Mouse (Mus musculus): ENCODE results near the gene Gp1bb. TPM values are rescaled to one million over a fixed set of nuclear protein-coding genes. Genes with fewer than 3 reads are reported as not detected.

Gp1bb gene
- polyA plus RNA-seq, 1 experiment from 2014 or later, result 13.6 TPM

- Histone ChIP-seq H3K4me1 (replicated peaks) (no peaks in the 10 kb centered on the region), H3K36me3 (no peaks in the 10 kb centered on the region), H3K27me3 (no peaks in the 10 kb centered on the region), H3K9me3 (no peaks in the 10 kb centered on the region), H3K4me3 (no peak overlapping the region), H3K4me2 (no peak overlapping the region), H3K9ac (no peak overlapping the region), H3K27ac (replicated peaks) (no peak overlapping the region)
- 49% methylated on average over 2 of the region's 2 CpGs for WGBS
- ATAC-seq (ENCODE audit: low read depth), result no peak
Observed at GRCm38 (mm10) chr16:18638396-18638795, 16.2 kb upstream of the Gp1bb start.

GRCm38 (mm10) chr16:18636804-18637203, 14.6 kb upstream of the Gp1bb start:
- Histone ChIP-seq H3K9ac (no peak overlapping the region), H3K36me3 (no peaks in the 10 kb centered on the region), H3K27me3 (no peaks in the 10 kb centered on the region), H3K4me3 (no peak overlapping the region), H3K27ac (replicated peaks) (no peak overlapping the region), H3K4me2 (no peak overlapping the region), H3K9me3 (no peaks in the 10 kb centered on the region), H3K4me1 (replicated peaks) (no peaks in the 10 kb centered on the region)
- ATAC-seq (ENCODE audit: low read depth), result no peak
- 53% methylated on average over 3 of the region's 3 CpGs for WGBS

- no peak overlapping the region for H3K27ac ChIP-seq (replicated peaks)
- H3K27me3 ChIP-seq, result no peaks in the 10 kb centered on the region; the same call in 1 of the 2 replicates
- no peak for ATAC-seq (ENCODE audit: low read depth)
- no peak overlapping the region for H3K9ac ChIP-seq
- H3K4me1 ChIP-seq (replicated peaks), result no peaks in the 10 kb centered on the region
- 80% methylated on average over 5 of the region's 5 CpGs for WGBS
- H3K36me3 ChIP-seq, result no peaks in the 10 kb centered on the region
- no peak overlapping the region for H3K4me3 ChIP-seq
- H3K9me3 ChIP-seq, result no peaks in the 10 kb centered on the region
- no peak overlapping the region for H3K4me2 ChIP-seq
Observed at GRCm38 (mm10) chr16:18636401-18636800, 14.2 kb upstream of the Gp1bb start.

GRCm38 (mm10) chr16:18633333-18633732, 11.1 kb upstream of the Gp1bb start:
- Histone ChIP-seq H3K4me1 (replicated peaks) (peaks cover 14% of the 10 kb centered on the region), H3K27me3 (no peaks in the 10 kb centered on the region; the same call in 1 of the 2 replicates), H3K9ac (no peak overlapping the region), H3K9me3 (no peaks in the 10 kb centered on the region), H3K36me3 (no peaks in the 10 kb centered on the region), H3K4me2 (no peak overlapping the region), H3K4me3 (no peak overlapping the region), H3K27ac (replicated peaks) (no peak overlapping the region)
- ATAC-seq (ENCODE audit: low read depth), result no peak
- 20% methylated on average over 1 of the region's 1 CpGs for WGBS

- Histone ChIP-seq H3K36me3 (no peaks in the 10 kb centered on the region), H3K9me3 (no peaks in the 10 kb centered on the region), H3K27ac (replicated peaks) (no peak overlapping the region), H3K4me3 (no peak overlapping the region), H3K4me1 (replicated peaks) (peaks cover 19% of the 10 kb centered on the region), H3K9ac (no peak overlapping the region), H3K4me2 (no peak overlapping the region), H3K27me3 (no peaks in the 10 kb centered on the region; the same call in 1 of the 2 replicates)
- no peak for ATAC-seq (ENCODE audit: low read depth)
- WGBS, result 72% methylated on average over 2 of the region's 2 CpGs
Observed at GRCm38 (mm10) chr16:18632816-18633215, 10.6 kb upstream of the Gp1bb start.

- no peak overlapping the region for H3K4me2 ChIP-seq
- WGBS, result 52% methylated on average over 3 of the region's 3 CpGs
- no peak overlapping the region for H3K9ac ChIP-seq
- peaks cover 5% of the 10 kb centered on the region; the same call in 1 of the 2 replicates for H3K27me3 ChIP-seq
- H3K36me3 ChIP-seq, result no peaks in the 10 kb centered on the region
- no peak overlapping the region for H3K27ac ChIP-seq (replicated peaks)
- H3K4me3 ChIP-seq, result no peak overlapping the region
- ATAC-seq (ENCODE audit: low read depth), result no peak
- H3K4me1 ChIP-seq (replicated peaks), result peaks cover 27% of the 10 kb centered on the region
- no peaks in the 10 kb centered on the region for H3K9me3 ChIP-seq
Observed at GRCm38 (mm10) chr16:18632059-18632458, 9.9 kb upstream of the Gp1bb start.

GRCm38 (mm10) chr16:18631141-18631540, 8.9 kb upstream of the Gp1bb start:
- H3K9me3 ChIP-seq, result no peaks in the 10 kb centered on the region
- H3K27ac ChIP-seq (replicated peaks), result no peak overlapping the region
- ATAC-seq (ENCODE audit: low read depth), result no peak
- no peak overlapping the region for H3K4me3 ChIP-seq
- WGBS, result 53% methylated on average over 7 of the region's 7 CpGs
- H3K36me3 ChIP-seq, result no peaks in the 10 kb centered on the region
- H3K4me2 ChIP-seq, result no peak overlapping the region
- H3K4me1 ChIP-seq (replicated peaks), result peaks cover 36% of the 10 kb centered on the region
- no peak overlapping the region for H3K9ac ChIP-seq
- H3K27me3 ChIP-seq, result peaks cover 11% of the 10 kb centered on the region

GRCm38 (mm10) chr16:18630291-18630690, 8.1 kb upstream of the Gp1bb start:
- Histone ChIP-seq H3K9me3 (no peaks in the 10 kb centered on the region), H3K4me3 (peak overlapping the region; percentile 81), H3K9ac (peak overlapping the region; percentile 96), H3K27me3 (peaks cover 20% of the 10 kb centered on the region), H3K36me3 (peaks cover 6% of the 10 kb centered on the region), H3K4me1 (replicated peaks) (peaks cover 44% of the 10 kb centered on the region), H3K27ac (replicated peaks) (peak overlapping the region; percentile 93), H3K4me2 (peak overlapping the region; percentile 94)
- ATAC-seq (ENCODE audit: low read depth), result peak; percentile 2; the same call in 1 of the 2 replicates
- WGBS, result 46% methylated on average over 5 of the region's 5 CpGs

- ATAC-seq (ENCODE audit: low read depth), result peak; percentile 49
- peaks cover 13% of the 10 kb centered on the region for H3K36me3 ChIP-seq
- peaks cover 26% of the 10 kb centered on the region for H3K27me3 ChIP-seq
- peak within 1 kb of the TSS; percentile 93 for H3K27ac ChIP-seq (replicated peaks)
- peaks cover 44% of the 10 kb centered on the region for H3K4me1 ChIP-seq (replicated peaks)
- peak within 1 kb of the TSS; percentile 81 for H3K4me3 ChIP-seq
- peak within 1 kb of the TSS; percentile 94 for H3K4me2 ChIP-seq
- WGBS, result under 1% methylated on average over 72 of the region's 93 CpGs
- H3K9ac ChIP-seq, result peak within 1 kb of the TSS; percentile 96
- H3K9me3 ChIP-seq, result no peaks in the 10 kb centered on the region
Observed at GRCm38 (mm10) chr16:18629390-18630231, 7.4 kb upstream of the Gp1bb start, which contains the start of gene Sept5. Gene Sept5 (minus strand): TSS chr16:18629954.

- peak overlapping the region; percentile 81 for H3K4me3 ChIP-seq
- peak overlapping the region; percentile 96 for H3K9ac ChIP-seq
- peaks cover 44% of the 10 kb centered on the region for H3K4me1 ChIP-seq (replicated peaks)
- H3K27ac ChIP-seq (replicated peaks), result peak overlapping the region; percentile 93
- H3K27me3 ChIP-seq, result peaks cover 33% of the 10 kb centered on the region
- H3K36me3 ChIP-seq, result peaks cover 19% of the 10 kb centered on the region
- ATAC-seq (ENCODE audit: low read depth), result 0 out of 2 replicates have a peak, but pooled peaks have one; percentile 0
- H3K9me3 ChIP-seq, result no peaks in the 10 kb centered on the region
- H3K4me2 ChIP-seq, result peak overlapping the region; percentile 94
- 31% methylated on average over 2 of the region's 2 CpGs for WGBS
Observed at GRCm38 (mm10) chr16:18628948-18629340, 6.7 kb upstream of the Gp1bb start.

GRCm38 (mm10) chr16:18628206-18628947, 6.2 kb upstream of the Gp1bb start:
- WGBS, result 39% methylated on average over 7 of the region's 7 CpGs
- Histone ChIP-seq H3K4me3 (peak overlapping the region; percentile 81), H3K9me3 (no peaks in the 10 kb centered on the region), H3K27me3 (peaks cover 39% of the 10 kb centered on the region), H3K4me2 (peak overlapping the region; percentile 94), H3K36me3 (peaks cover 25% of the 10 kb centered on the region), H3K9ac (peak overlapping the region; percentile 96), H3K27ac (replicated peaks) (peak overlapping the region; percentile 93), H3K4me1 (replicated peaks) (peaks cover 44% of the 10 kb centered on the region)
- peak; percentile 19 for ATAC-seq (ENCODE audit: low read depth)

GRCm38 (mm10) chr16:18627163-18627562, 5.0 kb upstream of the Gp1bb start:
- WGBS, result 51% methylated on average over 3 of the region's 3 CpGs
- Histone ChIP-seq H3K4me1 (replicated peaks) (peaks cover 44% of the 10 kb centered on the region), H3K4me2 (peak overlapping the region; percentile 94), H3K9ac (peak overlapping the region; percentile 96), H3K27ac (replicated peaks) (no peak overlapping the region), H3K36me3 (peaks cover 37% of the 10 kb centered on the region), H3K9me3 (no peaks in the 10 kb centered on the region), H3K4me3 (peak overlapping the region; percentile 81), H3K27me3 (peaks cover 51% of the 10 kb centered on the region)
- no peak for ATAC-seq (ENCODE audit: low read depth)
